7 mouse cellular contexts compared by ENCODE assay signal in the genomic region with DNA sequence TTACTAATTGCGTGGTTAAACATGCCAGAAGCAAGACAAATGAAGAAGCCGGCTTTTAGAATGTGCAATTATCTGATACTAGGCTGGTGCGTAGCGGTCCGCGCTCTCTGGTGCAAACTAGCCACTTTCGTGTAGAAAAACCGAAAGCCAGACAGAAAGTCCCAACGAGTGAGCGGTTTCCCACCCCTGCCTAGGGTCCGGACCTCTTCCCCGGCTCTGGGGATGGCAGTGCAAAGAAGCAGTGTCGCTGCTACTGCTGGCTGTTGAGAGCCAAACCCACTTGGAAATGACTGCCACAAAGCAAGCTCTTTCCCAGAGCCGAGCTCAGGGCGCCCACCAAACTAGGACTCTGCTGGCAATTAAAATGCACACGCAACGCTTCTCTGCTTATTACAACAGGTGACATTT. TPM values are rescaled to one million over a fixed set of nuclear protein-coding genes. Genes with fewer than 3 reads are reported as not detected.
DNase-seq lines count a peak whose midpoint lies in the region; ATAC-seq and TF ChIP-seq lines count a peak whose summit lies in the region.

No protein-coding gene starts in this region.

- H3K4me1 ChIP-seq in lung, adult 2 months (ENCODE audit: control insufficient read depth, insufficient read depth, low read length), result peaks cover 17% of the 10 kb centered on the region
- 0 out of 2 replicates have a peak, but pooled peaks cover 7% of the 10 kb centered on the region for H3K4me1 ChIP-seq in forebrain, postnatal 0 days (ENCODE audit: insufficient read depth)
- H3K4me1 ChIP-seq in kidney, embryonic 16.5 days (ENCODE audit: insufficient read depth, low read length), result peaks cover 29% of the 10 kb centered on the region
- peaks cover 21% of the 10 kb centered on the region for H3K4me1 ChIP-seq in midbrain, embryonic 14.5 days (ENCODE audit: control insufficient read depth, insufficient read depth, low read length)

- WGBS in lung, adult 2 months, result 11% methylated on average over 17 of the region's 17 CpGs
- 3% methylated on average over 17 of the region's 17 CpGs for WGBS in forebrain, postnatal 0 days
- 4% methylated on average over 17 of the region's 17 CpGs for WGBS in kidney, embryonic 16.5 days
- WGBS in midbrain, embryonic 14.5 days, result 5% methylated on average over 17 of the region's 17 CpGs

- H3K4me3 ChIP-seq in lung, adult 2 months (replicated peaks; ENCODE audit: extremely low read depth, low read depth, low read length), result no peak overlapping the region
- H3K4me3 ChIP-seq in forebrain, postnatal 0 days (ENCODE audit: low read depth, low read length), result peak overlapping the region; percentile 1; the same call in 1 of the 2 replicates
- peak overlapping the region; percentile 5; the same call in 1 of the 2 replicates for H3K4me3 ChIP-seq in kidney, embryonic 16.5 days (ENCODE audit: low read length)
- peak overlapping the region; percentile 48 for H3K4me3 ChIP-seq in midbrain, embryonic 14.5 days (replicated peaks; ENCODE audit: low read depth, low read length)

- no peak for TF ChIP-seq CTCF in lung, adult 2 months (IDR thresholded peaks at IDR 0.05; ENCODE audit: insufficient read depth, low read length)
- TF ChIP-seq CTCF in forebrain, postnatal 0 days (IDR thresholded peaks at IDR 0.05; ENCODE audit: low read depth), result no peak

- no peak overlapping the region for H3K27ac ChIP-seq in forebrain, postnatal 0 days (ENCODE audit: low read depth, low read length)
- no peak overlapping the region for H3K27ac ChIP-seq in kidney, embryonic 16.5 days (ENCODE audit: low read length)
- H3K27ac ChIP-seq in midbrain, embryonic 14.5 days (replicated peaks; ENCODE audit: low read depth, low read length), result peak overlapping the region; percentile 52

- peak; percentile 27 for DNase-seq in lung, adult 2 months
- DNase-seq in lung, postnatal 10 days, result no peak
- peak; percentile 60 for DNase-seq in embryo, embryonic 11 days
- peak; percentile 79 for DNase-seq in forebrain, postnatal 0 days
- DNase-seq in midbrain, embryonic 14.5 days, result peak; percentile 66
- no peak for DNase-seq in ovary, adult 18-20 months (ENCODE audit: low spot score)

- no peak for ATAC-seq in forebrain, postnatal 0 days
- no peak for ATAC-seq in kidney, embryonic 16.5 days (ENCODE audit: low FRiP score, low TSS enrichment)
- no peak for ATAC-seq in midbrain, embryonic 14.5 days (ENCODE audit: low FRiP score, low TSS enrichment)

- no peak overlapping the region for H3K9ac ChIP-seq in forebrain, postnatal 0 days
- no peak overlapping the region for H3K9ac ChIP-seq in kidney, embryonic 16.5 days (replicated peaks; ENCODE audit: low read length)
- H3K9ac ChIP-seq in midbrain, embryonic 14.5 days (replicated peaks; ENCODE audit: low read length), result peak overlapping the region; percentile 65; the same call in 1 of the 2 replicates

- no peak overlapping the region; the same call in 1 of the 2 replicates for H3K4me2 ChIP-seq in forebrain, postnatal 0 days (ENCODE audit: low read depth)
- H3K4me2 ChIP-seq in kidney, embryonic 16.5 days (replicated peaks; ENCODE audit: low read depth, low read length), result no peak overlapping the region
- peak overlapping the region; percentile 77 for H3K4me2 ChIP-seq in midbrain, embryonic 14.5 days (ENCODE audit: low read length)

- TF ChIP-seq POLR2A in lung, adult 2 months (IDR thresholded peaks at IDR 0.05; ENCODE audit: borderline replicate concordance, extremely low read depth, low read depth, low read length), result no peak

- H3K27me3 ChIP-seq in forebrain, postnatal 0 days (ENCODE audit: insufficient read depth, low read length), result peaks cover 57% of the 10 kb centered on the region
- H3K27me3 ChIP-seq in kidney, embryonic 16.5 days (ENCODE audit: insufficient read depth, low read length), result peaks cover 86% of the 10 kb centered on the region
- peaks cover 68% of the 10 kb centered on the region for H3K27me3 ChIP-seq in midbrain, embryonic 14.5 days (ENCODE audit: control insufficient read depth, insufficient read depth, low read length)

- H3K36me3 ChIP-seq in forebrain, postnatal 0 days (ENCODE audit: insufficient read depth), result no peaks in the 10 kb centered on the region
- no peaks in the 10 kb centered on the region for H3K36me3 ChIP-seq in kidney, embryonic 16.5 days (ENCODE audit: insufficient read depth, low read length)
- H3K36me3 ChIP-seq in midbrain, embryonic 14.5 days (ENCODE audit: control insufficient read depth, insufficient read depth, low read length), result no peaks in the 10 kb centered on the region

- no peaks in the 10 kb centered on the region for H3K9me3 ChIP-seq in forebrain, postnatal 0 days (ENCODE audit: low read length)
- H3K9me3 ChIP-seq in kidney, embryonic 16.5 days (ENCODE audit: low read length), result no peaks in the 10 kb centered on the region
- H3K9me3 ChIP-seq in midbrain, embryonic 14.5 days (ENCODE audit: control insufficient read depth, low read length), result no peaks in the 10 kb centered on the region

RNA-seq across cellular contexts. Expression of gene Rnf220, which starts 3.7 kb away (rescaled TPM):
- polyA plus RNA-seq in lung, adult 2 months (2012; rRNA removed), result 73.8 and 108 TPM in 2 replicates
- 160 and 185 TPM in 2 replicates for total RNA-seq in forebrain, postnatal 0 days (2014; rRNA removed)
- 123 and 140 TPM in 2 replicates for polyA plus RNA-seq in forebrain, postnatal 0 days (2015; fragmentation: Nextera tagmentation; extraction: Ambion mirVana)
- 71.5 and 76.0 TPM in 2 replicates for polyA plus RNA-seq in kidney, embryonic 16.5 days (2015; fragmentation: Nextera tagmentation; extraction: Ambion mirVana)
- polyA plus RNA-seq in midbrain, embryonic 14.5 days (2014; fragmentation: Nextera tagmentation; extraction: Ambion mirVana), result 103 and 110 TPM in 2 replicates

RNA-seq across cellular contexts. Expression of gene Eri3, which starts 57.0 kb away (rescaled TPM):
- polyA plus RNA-seq in lung, adult 2 months (2012; rRNA removed), result 74.3 and 82.4 TPM in 2 replicates
- total RNA-seq in forebrain, postnatal 0 days (2014; rRNA removed), result 269 and 276 TPM in 2 replicates
- 379 and 380 TPM in 2 replicates for polyA plus RNA-seq in forebrain, postnatal 0 days (2015; fragmentation: Nextera tagmentation; extraction: Ambion mirVana)
- polyA plus RNA-seq in kidney, embryonic 16.5 days (2015; fragmentation: Nextera tagmentation; extraction: Ambion mirVana), result 129 and 131 TPM in 2 replicates
- 267 and 284 TPM in 2 replicates for polyA plus RNA-seq in midbrain, embryonic 14.5 days (2014; fragmentation: Nextera tagmentation; extraction: Ambion mirVana)

Comparison
In these comparisons a context has a peak if more than half of its experiments do, and no peak if none do; other contexts are left out.
1. DNase-seq: peak in lung, adult 2 months (single experiment), embryo, embryonic 11 days (single experiment), forebrain, postnatal 0 days (single experiment) and midbrain, embryonic 14.5 days (single experiment); none in lung, postnatal 10 days (single experiment) and ovary, adult 18-20 months (single experiment).